ENCODE assay signal across 12 mouse cellular contexts in genomic region chr2:163190004-163190441, GRCm38 (mm10). TPM values are rescaled to one million over a fixed set of nuclear protein-coding genes. Genes with fewer than 3 reads are reported as not detected.
DNase-seq lines count a peak whose midpoint lies in the region; ATAC-seq and TF ChIP-seq lines count a peak whose summit lies in the region.
"Had no signal": no experiment of that assay in that cellular context is flagged by ENCODE, and none has a peak within 500 bp of the region (broad histone marks: within the 10 kb centered on the region; RNA-seq: fewer than 3 reads in every experiment).

No protein-coding gene starts in this region.

- H3K27me3 ChIP-seq in kidney, embryonic 16.5 days (ENCODE audit: insufficient read depth, low read length), result no peaks in the 10 kb centered on the region
- H3K27me3 ChIP-seq in kidney, adult 2 months (replicated peaks; ENCODE audit: control insufficient read depth, insufficient read depth, low read length), result peaks cover 1% of the 10 kb centered on the region; the same call in 1 of the 2 replicates
- H3K27me3 ChIP-seq in embryonic facial prominence, embryonic 12.5 days, result 0 out of 2 replicates have a peak, but pooled peaks cover 2% of the 10 kb centered on the region
- H3K27me3 ChIP-seq in intestine, embryonic 16.5 days (replicated peaks; ENCODE audit: control insufficient read depth, insufficient read depth, low read length), result no peaks in the 10 kb centered on the region

- H3K9me3 ChIP-seq in kidney, embryonic 16.5 days (ENCODE audit: low read length), result no peaks in the 10 kb centered on the region
- H3K9me3 ChIP-seq in embryonic facial prominence, embryonic 12.5 days, result no peaks in the 10 kb centered on the region
- H3K9me3 ChIP-seq in intestine, embryonic 16.5 days (ENCODE audit: control insufficient read depth, low read length), result no peaks in the 10 kb centered on the region
- H3K9me3 ChIP-seq: heart, embryonic 13.5 days; liver, embryonic 15.5 days had no signal

- no peak for DNase-seq in kidney, adult 2 months
- DNase-seq in retina, embryonic 14.5 days (ENCODE audit: low spot score), result peak; percentile 89
- no peak for DNase-seq in kidney, postnatal 14 days
- DNase-seq: kidney, adult 8-10 months; right cerebral cortex, adult 18-20 months had no signal

- no peak for TF ChIP-seq CTCF in kidney, adult 2 months (conservative IDR thresholded peaks at IDR 0.05; ENCODE audit: insufficient read depth, insufficient read length, low read depth, low read length)

- no peak overlapping the region for H3K27ac ChIP-seq in kidney, embryonic 16.5 days (ENCODE audit: low read length)
- no peak overlapping the region for H3K27ac ChIP-seq in kidney, adult 2 months (ENCODE audit: insufficient read depth, low read depth, low read length)
- peak overlapping the region; percentile 46; the same call in 1 of the 2 replicates for H3K27ac ChIP-seq in embryonic facial prominence, embryonic 12.5 days
- no peak overlapping the region for H3K27ac ChIP-seq in intestine, embryonic 16.5 days (ENCODE audit: low read length)
- H3K27ac ChIP-seq: heart, embryonic 13.5 days; left cerebral cortex, adult 2 months; liver, embryonic 15.5 days had no signal

- ATAC-seq in kidney, embryonic 16.5 days (ENCODE audit: low FRiP score, low TSS enrichment), result 0 out of 2 replicates have a peak, but pooled peaks have one; percentile 32
- ATAC-seq in embryonic facial prominence, embryonic 12.5 days (ENCODE audit: insufficient number of reproducible peaks, insufficient read depth, low FRiP score, low TSS enrichment), result peak; percentile 81
- peak; percentile 49; the same call in 1 of the 2 replicates for ATAC-seq in intestine, embryonic 16.5 days
- ATAC-seq in activated CD4-positive, CD25-positive, alpha-beta regulatory T cell, adult 4 months, result no peak

- WGBS in kidney, embryonic 16.5 days, result 25% methylated on average over 3 of the region's 3 CpGs
- WGBS in kidney, adult 2 months, result 43% methylated on average over 3 of the region's 3 CpGs
- 3% methylated on average over 3 of the region's 3 CpGs for WGBS in embryonic facial prominence, embryonic 12.5 days
- WGBS in intestine, embryonic 16.5 days, result 27% methylated on average over 3 of the region's 3 CpGs

- TF ChIP-seq POLR2A in kidney, adult 2 months (IDR thresholded peaks at IDR 0.05; ENCODE audit: low read depth, low read length), result no peak

- no peak overlapping the region for H3K4me3 ChIP-seq in kidney, embryonic 16.5 days (ENCODE audit: low read length)
- H3K4me3 ChIP-seq in kidney, adult 2 months (ENCODE audit: insufficient read depth, low read depth, low read length), result no peak overlapping the region
- H3K4me3 ChIP-seq in embryonic facial prominence, embryonic 12.5 days, result no peak overlapping the region
- H3K4me3 ChIP-seq in intestine, embryonic 16.5 days (ENCODE audit: low read length), result no peak overlapping the region
- H3K4me3 ChIP-seq: heart, embryonic 13.5 days; left cerebral cortex, adult 2 months; liver, embryonic 15.5 days had no signal

- H3K4me1 ChIP-seq in kidney, embryonic 16.5 days (ENCODE audit: insufficient read depth, low read length), result peaks cover 9% of the 10 kb centered on the region; the same call in 1 of the 2 replicates
- H3K4me1 ChIP-seq in kidney, adult 2 months (ENCODE audit: control insufficient read depth, insufficient read depth, low read length), result no peaks in the 10 kb centered on the region
- H3K4me1 ChIP-seq in embryonic facial prominence, embryonic 12.5 days, result peaks cover 27% of the 10 kb centered on the region
- peaks cover 11% of the 10 kb centered on the region for H3K4me1 ChIP-seq in intestine, embryonic 16.5 days (ENCODE audit: control insufficient read depth, insufficient read depth, low read length)
- H3K4me1 ChIP-seq: liver, embryonic 15.5 days had no signal

- H3K36me3 ChIP-seq in kidney, embryonic 16.5 days (ENCODE audit: insufficient read depth, low read length), result no peaks in the 10 kb centered on the region
- no peaks in the 10 kb centered on the region for H3K36me3 ChIP-seq in kidney, adult 2 months (ENCODE audit: control insufficient read depth, insufficient read depth, low read length)
- H3K36me3 ChIP-seq in embryonic facial prominence, embryonic 12.5 days, result no peaks in the 10 kb centered on the region
- no peaks in the 10 kb centered on the region for H3K36me3 ChIP-seq in intestine, embryonic 16.5 days (ENCODE audit: control insufficient read depth, insufficient read depth, low read length)
- H3K36me3 ChIP-seq: heart, embryonic 13.5 days; liver, embryonic 15.5 days had no signal

- no peak overlapping the region for H3K9ac ChIP-seq in kidney, embryonic 16.5 days (replicated peaks; ENCODE audit: low read length)
- H3K9ac ChIP-seq in embryonic facial prominence, embryonic 12.5 days, result no peak overlapping the region
- no peak overlapping the region for H3K9ac ChIP-seq in intestine, embryonic 16.5 days (ENCODE audit: low read depth, low read length)
- H3K9ac ChIP-seq: heart, embryonic 13.5 days; liver, embryonic 15.5 days had no signal

- H3K4me2 ChIP-seq in kidney, embryonic 16.5 days (replicated peaks; ENCODE audit: low read depth, low read length), result no peak overlapping the region
- H3K4me2 ChIP-seq in embryonic facial prominence, embryonic 12.5 days (replicated peaks), result no peak overlapping the region
- H3K4me2 ChIP-seq in intestine, embryonic 16.5 days (ENCODE audit: low read depth, low read length), result no peak overlapping the region
- H3K4me2 ChIP-seq: heart, embryonic 13.5 days; liver, embryonic 15.5 days had no signal

RNA-seq across cellular contexts. Expression of gene Tox2, which starts 12.9 kb away (rescaled TPM):
- polyA plus RNA-seq in kidney, embryonic 16.5 days (2015; fragmentation: Nextera tagmentation; extraction: Ambion mirVana), result 1.8 and 2.0 TPM in 2 replicates
- 0.46 and 1.4 TPM in 2 replicates for polyA plus RNA-seq in kidney, adult 2 months (2012; rRNA removed)
- polyA plus RNA-seq in embryonic facial prominence, embryonic 12.5 days (2016; fragmentation: Nextera tagmentation; extraction: Ambion mirVana), result 5.2 and 6.1 TPM in 2 replicates
- 5.6 and 5.7 TPM in 2 replicates for polyA plus RNA-seq in intestine, embryonic 16.5 days (2015; fragmentation: Nextera tagmentation; extraction: Ambion mirVana)
- polyA plus RNA-seq in activated CD4-positive, CD25-positive, alpha-beta regulatory T cell, adult 4 months (2017; shearing (Covaris generic)), result 10 to 100 TPM in 1 of 2 experiments, 1 to 10 TPM in 1; 4.7 to 11.8 TPM
